Mouse (Mus musculus) CH12.LX (cell line): ENCODE data around the gene Tgfb1. TPM values are rescaled to one million over a fixed set of nuclear protein-coding genes. Genes with fewer than 3 reads are reported as not detected.

Experiments used
- DNase-seq: peaks from one replicate; pipeline ENCODE4 v3.0.0-alpha.2; 2013; ENCODE audit errors: extremely low read depth
- H3K27ac ChIP-seq: 2 replicates; pipeline ENCODE4 v1.5.1; 2012; ENCODE audit warnings: low read depth, mild to moderate bottlenecking, control low read depth, moderate library complexity; ENCODE audit not compliant: insufficient read depth
- H3K27me3 ChIP-seq: replicated peaks from 2 replicates; pipeline ENCODE3; 2012; ENCODE audit warnings: inconsistent platforms
- H3K36me3 ChIP-seq, 2 experiments: replicated peaks in 1 of 2; 2 replicates each; pipeline versions ENCODE3 to v1.6.1; 2012; ENCODE audit warnings: inconsistent platforms in 1 of 2, low read length in 1 of 2, mild to moderate bottlenecking in 1 of 2, mixed read lengths in 1 of 2, moderate library complexity in 1 of 2; ENCODE audit not compliant: control insufficient read depth in 1 of 2, insufficient read depth in 1 of 2
- H3K4me1 ChIP-seq, 2 experiments: 2 replicates each; pipeline ENCODE4 v1.6.1; 2012; ENCODE audit warnings: inconsistent platforms in 1 of 2, moderate library complexity in 1 of 2; ENCODE audit not compliant: insufficient read depth in 2 of 2, control insufficient read depth in 1 of 2
- H3K4me2 ChIP-seq: 2 replicates; pipeline ENCODE4 v1.6.1; 2012; ENCODE audit warnings: low read depth, mild to moderate bottlenecking, control low read depth; ENCODE audit not compliant: poor library complexity, insufficient read depth, severe bottlenecking
- H3K4me3 ChIP-seq, 3 experiments: fragments of 150-350 bp in 1 of 3; sonication (generic) in 1 of 3; replicated peaks in 1 of 3; 2 replicates each; pipeline versions ENCODE3 to v1.5.1; 2011 to 2012; ENCODE audit warnings: low read depth in 2 of 3, low read length in 2 of 3, mild to moderate bottlenecking in 2 of 3, moderate library complexity in 2 of 3, control low read depth in 1 of 3, improper control_type of control experiment in 1 of 3, inconsistent platforms in 1 of 3, mixed read lengths in 1 of 3; ENCODE audit not compliant: poor library complexity in 1 of 3
- H3K79me2 ChIP-seq: replicated peaks from 2 replicates; pipeline ENCODE4 v1.6.1; 2012; ENCODE audit warnings: mild to moderate bottlenecking, moderate library complexity; ENCODE audit not compliant: control insufficient read depth, poor library complexity, insufficient read depth, severe bottlenecking; ENCODE audit errors: extremely low read depth
- H3K9ac ChIP-seq: 2 replicates; pipeline ENCODE4 v1.6.1; 2012; ENCODE audit warnings: low read depth, mild to moderate bottlenecking, control low read depth, moderate library complexity; ENCODE audit not compliant: insufficient read depth
- H3K9me3 ChIP-seq: replicated peaks from 2 replicates; pipeline ENCODE3; 2012; ENCODE audit warnings: low read length, inconsistent platforms, mixed read lengths
- CHD1 ChIP-seq: IDR thresholded peaks from 2 replicates; pipeline ENCODE4 v1.6.1; 2012; ENCODE audit warnings: low read depth, low read length, improper control_type of control experiment, inconsistent platforms
- CTCF ChIP-seq, 2 experiments: IDR thresholded peaks in 1 of 2; conservative IDR thresholded peaks in 1 of 2; 2 replicates each; pipeline ENCODE4 v1.5.1; 2011 to 2012; ENCODE audit warnings: low read depth in 2 of 2, low read length in 2 of 2, improper control_type of control experiment in 1 of 2, inconsistent platforms in 1 of 2, mild to moderate bottlenecking in 1 of 2, moderate library complexity in 1 of 2
- E2F4 ChIP-seq: IDR thresholded peaks from 2 replicates; pipeline ENCODE4 v1.6.1; 2011; ENCODE audit warnings: low read depth, low read length, improper control_type of control experiment; ENCODE audit not compliant: insufficient replicate concordance
- EP300 ChIP-seq: IDR thresholded peaks from 2 replicates; pipeline ENCODE4 v1.6.1; 2011; ENCODE audit warnings: low read length, improper control_type of control experiment
- ETS1 ChIP-seq: conservative IDR thresholded peaks from 2 replicates; pipeline ENCODE4 v1.6.1; 2012; ENCODE audit warnings: low read depth, mild to moderate bottlenecking, inconsistent platforms, low read length, improper control_type of control experiment, moderate library complexity
- GABPA ChIP-seq: IDR thresholded peaks from 2 replicates; pipeline ENCODE4 v1.6.1; 2012; ENCODE audit warnings: low read depth, low read length, improper control_type of control experiment, inconsistent platforms; ENCODE audit not compliant: insufficient replicate concordance
- HCFC1 ChIP-seq: IDR thresholded peaks from 2 replicates; pipeline ENCODE4 v1.6.1; 2012; ENCODE audit warnings: low read depth, mild to moderate bottlenecking, inconsistent platforms, low read length, improper control_type of control experiment
- JUND ChIP-seq: conservative IDR thresholded peaks from 2 replicates; pipeline ENCODE4 v1.6.1; 2011; ENCODE audit warnings: low read depth, low read length, improper control_type of control experiment
- MAZ ChIP-seq: IDR thresholded peaks from 2 replicates; pipeline ENCODE4 v1.6.1; 2012; ENCODE audit warnings: low read depth, mild to moderate bottlenecking, inconsistent platforms, low read length, improper control_type of control experiment, moderate library complexity
- MXI1 ChIP-seq: IDR thresholded peaks from 2 replicates; pipeline ENCODE4 v1.6.1; 2011; ENCODE audit warnings: mild to moderate bottlenecking, low read depth, low read length, improper control_type of control experiment
- MYC ChIP-seq: IDR thresholded peaks from 2 replicates; pipeline ENCODE4 v1.6.1; 2011; ENCODE audit warnings: low read depth, mild to moderate bottlenecking, improper control_type of control experiment, low read length
- POLR2A ChIP-seq: IDR thresholded peaks from 2 replicates; pipeline ENCODE4 v1.6.1; 2011; ENCODE audit warnings: low read depth, mild to moderate bottlenecking, improper control_type of control experiment, low read length
- POLR2AphosphoS2 ChIP-seq: IDR thresholded peaks from 2 replicates; pipeline ENCODE4 v1.6.1; 2011; ENCODE audit warnings: low read depth, low read length, improper control_type of control experiment
- RCOR1 ChIP-seq: conservative IDR thresholded peaks from 2 replicates; pipeline ENCODE4 v1.6.1; 2012; ENCODE audit warnings: low read depth, mild to moderate bottlenecking, inconsistent platforms, low read length, improper control_type of control experiment
- TCF12 ChIP-seq: IDR thresholded peaks from 2 replicates; pipeline ENCODE4 v1.6.1; 2014; ENCODE audit warnings: low read depth, mild to moderate bottlenecking, inconsistent platforms, low read length, improper control_type of control experiment
- UBTF ChIP-seq: IDR thresholded peaks from 2 replicates; pipeline ENCODE4 v1.6.1; 2012; ENCODE audit warnings: low read depth, mild to moderate bottlenecking, inconsistent platforms, low read length, improper control_type of control experiment, moderate library complexity
- USF2 ChIP-seq: conservative IDR thresholded peaks from 2 replicates; pipeline ENCODE4 v1.6.1; 2011; ENCODE audit warnings: low read depth, low read length, improper control_type of control experiment
- ZKSCAN1 ChIP-seq: IDR thresholded peaks from 2 replicates; pipeline ENCODE4 v1.6.1; 2012; ENCODE audit warnings: low read depth, inconsistent platforms, low read length, improper control_type of control experiment, borderline replicate concordance
- ZNF384 ChIP-seq: IDR thresholded peaks from 2 replicates; pipeline ENCODE4 v1.6.1; 2012; ENCODE audit warnings: low read depth, low read length, improper control_type of control experiment, inconsistent platforms
- dilution Hi-C: fragments of 300-500 bp; cut with MboI; formaldehyde crosslinking; loops from 2 replicates; pipeline ENCODE4 v1.14.3; 2020; ENCODE audit warnings: low sequenced_read_pairs; ENCODE audit not compliant: extremely low pct_unique_long_range_greater_than_20kb, extremely low pct_ligation_motif_present
- in situ Hi-C: fragments of 300-500 bp; cut with MboI; formaldehyde crosslinking; loops from 3 replicates; pipeline ENCODE4 v1.14.3; 2019; ENCODE audit warnings: low sequenced_read_pairs, low pct_ligation_motif_present, low pct_unique_long_range_greater_than_20kb, mixed read lengths
- polyA plus RNA-seq: library from polyadenylated mRNA; unstranded; fragments of >175 nt; gene quantifications from 2 replicates; pipeline ENCODE4 v1.2.1, GENCODE M21; 2012; ENCODE audit warnings: low read depth; ENCODE audit not compliant: insufficient read length
- total RNA-seq, 2 experiments: library from RNA; depleted of rRNA; stranded (reverse); fragments of 300-350 nt in 1 of 2; fragments of >200 nt in 1 of 2; gene quantifications; 2 replicates each; pipeline ENCODE4 v1.2.3; 2012 to 2014

Gene Tgfb1
- total and polyA plus RNA-seq, 3 experiments, result 9.2 to 109 (median 25.9) TPM

- dilution Hi-C loops (no loop called here), in situ Hi-C loops (no loop called here)
- DNase-seq, result no peak
- Histone ChIP-seq H3K27me3 (no peaks in the 10 kb centered on the region), H3K4me3 (no peak within 1 kb of the TSS), H3K27ac (no peak within 1 kb of the TSS), H3K9ac (no peak within 1 kb of the TSS), H3K36me3 (peaks cover 2 to 22% of the 10 kb centered on the region in 2 experiments), H3K79me2 (no peaks in the 10 kb centered on the region), H3K4me1 (peaks cover 5 to 28% of the 10 kb centered on the region in 2 experiments; a peak in 3 of 4 replicates), H3K4me2 (no peak within 1 kb of the TSS), H3K9me3 (peaks cover 6% of the 10 kb centered on the region)
- no peak for TF ChIP-seq ZKSCAN1
- TF ChIP-seq POLR2AphosphoS2, result peak; percentile 16; the same call in 1 of the 2 replicates
- TF ChIP-seq E2F4, result no peak
- TF ChIP-seq HCFC1, result no peak
- no peak for TF ChIP-seq EP300
- no peak for TF ChIP-seq ZNF384
- TF ChIP-seq JUND, result no peak
Observed at GRCm38 (mm10) chr7:25674719-25675300, 12.0 kb upstream of the Tgfb1 start, which contains the start of gene Tmem91. Gene Tmem91, minus strand, starts transcription at chr7:25675166.

DNA sequence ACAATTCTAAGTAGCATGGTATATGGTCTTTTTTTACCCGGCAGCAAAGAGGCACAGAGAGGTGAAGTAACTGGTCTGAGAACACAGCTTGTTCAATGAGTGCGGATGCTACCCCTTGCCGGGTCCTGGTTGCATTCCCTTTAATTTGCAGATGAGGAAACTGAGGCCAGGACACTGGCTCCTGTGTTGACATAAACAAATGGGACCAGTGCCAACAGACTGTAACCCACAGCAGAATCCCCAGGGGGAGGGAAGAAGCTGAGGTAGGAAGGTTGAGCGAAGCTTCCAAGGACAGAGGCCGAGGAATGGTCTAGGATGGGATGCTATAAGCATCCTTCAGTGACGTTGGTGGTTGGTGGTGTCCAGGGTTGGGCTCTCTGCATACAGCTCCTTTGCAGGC lies 11.4 kb upstream of the Tgfb1 start:
- H3K4me2 ChIP-seq, result no peak overlapping the region
- dilution Hi-C loops (no loop called here), in situ Hi-C loops (no loop called here)
- H3K27me3 ChIP-seq, result no peaks in the 10 kb centered on the region
- no peak overlapping the region for H3K9ac ChIP-seq
- H3K4me3 ChIP-seq, result no peak overlapping the region
- peaks cover 6% of the 10 kb centered on the region for H3K9me3 ChIP-seq
- H3K4me1 ChIP-seq, result peaks cover 5 to 31% of the 10 kb centered on the region in 2 experiments; a peak in 3 of 4 replicates
- no peak overlapping the region for H3K27ac ChIP-seq
- H3K36me3 ChIP-seq, result peaks cover under 1 to 16% of the 10 kb centered on the region in 2 experiments
- TF ChIP-seq GABPA (no peak), POLR2AphosphoS2 (no peak), E2F4 (no peak)
- TF ChIP-seq, all 38 proteins: peak for 0
- H3K79me2 ChIP-seq, result no peaks in the 10 kb centered on the region
- DNase-seq, result no peak

- Histone ChIP-seq H3K4me1 (peaks cover 6 to 33% of the 10 kb centered on the region in 2 experiments; a peak in 3 of 4 replicates), H3K79me2 (no peaks in the 10 kb centered on the region), H3K27me3 (no peaks in the 10 kb centered on the region), H3K27ac (no peak overlapping the region), H3K9ac (no peak overlapping the region), H3K36me3 (peaks cover 0 to 8% of the 10 kb centered on the region in 2 experiments), H3K4me2 (no peak overlapping the region), H3K9me3 (peaks cover 6% of the 10 kb centered on the region), H3K4me3 (no peak overlapping the region)
- no peak for TF ChIP-seq CTCF (conservative IDR thresholded peaks at IDR 0.05 in 1 of 2, IDR thresholded peaks at IDR 0.05 in 1 of 2; ENCODE audit: low read depth in 2 of 2, low read length in 2 of 2)
- TF ChIP-seq MYC, result no peak
- TF ChIP-seq POLR2A, result no peak
- TF ChIP-seq E2F4, result no peak
- no peak for TF ChIP-seq EP300
- no peak for TF ChIP-seq GABPA
- no peak for TF ChIP-seq MXI1
- no peak for TF ChIP-seq UBTF
- no peak for TF ChIP-seq RCOR1
- TF ChIP-seq CHD1, result no peak
- TF ChIP-seq MAZ, result no peak
- TF ChIP-seq ETS1, result no peak
- no peak for TF ChIP-seq POLR2AphosphoS2
- TF ChIP-seq USF2, result no peak
- TF ChIP-seq JUND, result no peak
- no peak for TF ChIP-seq TCF12
- TF ChIP-seq HCFC1, result no peak
- in situ Hi-C loops (no loop called here), dilution Hi-C loops (no loop called here)
- DNase-seq, result no peak
Observed at GRCm38 (mm10) chr7:25676085-25676781, 10.6 kb upstream of the Tgfb1 start.
